ENCODE assay signal across 11 mouse cellular contexts in the genomic region with DNA sequence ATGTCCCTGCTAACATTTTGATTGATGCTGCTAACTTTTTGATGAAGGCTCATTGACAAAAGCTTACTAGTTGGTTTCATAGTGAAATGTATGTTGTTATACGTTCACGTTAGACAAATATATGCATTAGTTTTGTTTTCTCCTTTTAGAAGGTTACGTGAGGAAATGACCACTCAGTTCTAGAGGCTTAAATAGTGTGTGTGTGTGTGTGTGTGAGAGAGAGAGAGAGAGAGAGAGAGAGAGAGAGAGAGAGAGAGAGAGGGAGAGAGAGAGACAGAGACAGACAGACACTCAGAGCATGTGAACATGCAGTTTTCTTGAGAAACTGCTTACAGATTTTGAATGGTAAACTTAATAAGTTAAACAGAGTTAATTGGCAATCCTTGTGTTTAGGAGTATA.
A peak's percentile ranks its signal among the peaks of the same experiment; 100 is the strongest.
DNase-seq lines count a peak whose midpoint lies in the region; ATAC-seq and TF ChIP-seq lines count a peak whose summit lies in the region.
"Had no signal": no experiment of that assay in that cellular context is flagged by ENCODE, and none has a peak within 500 bp of the region (broad histone marks: within the 10 kb centered on the region; RNA-seq: fewer than 3 reads in every experiment).

No protein-coding gene starts in this region.

- H3K27me3 ChIP-seq in heart, embryonic 14.5 days (ENCODE audit: control insufficient read depth, insufficient read depth, low read length), result no peaks in the 10 kb centered on the region
- no peaks in the 10 kb centered on the region for H3K27me3 ChIP-seq in neural tube, embryonic 11.5 days (ENCODE audit: control insufficient read depth, insufficient read depth, low read length)
- H3K27me3 ChIP-seq in hindbrain, postnatal 0 days (ENCODE audit: insufficient read depth, low read length), result no peaks in the 10 kb centered on the region
- H3K27me3 ChIP-seq in neural tube, embryonic 15.5 days (replicated peaks), result no peaks in the 10 kb centered on the region
- H3K27me3 ChIP-seq: heart, embryonic 15.5 days had no signal

- intact Hi-C loops in heart, postnatal 36 days (cut with DNase I), result loop anchor here (5.0 kb wide), 1 partner anchor 104 kb away; no protein-coding TSS in a partner anchor

- TF ChIP-seq CTCF in hindbrain, postnatal 0 days (IDR thresholded peaks at IDR 0.05; ENCODE audit: low read depth), result no peak

- ATAC-seq in heart, embryonic 14.5 days (ENCODE audit: insufficient number of reproducible peaks, insufficient read depth, low FRiP score, low read depth), result no peak
- ATAC-seq in neural tube, embryonic 11.5 days (ENCODE audit: insufficient read depth, low FRiP score, low TSS enrichment), result no peak
- no peak for ATAC-seq in hindbrain, postnatal 0 days
- ATAC-seq in neural tube, embryonic 15.5 days (ENCODE audit: low FRiP score), result no peak

- H3K4me3 ChIP-seq in heart, embryonic 14.5 days (ENCODE audit: control insufficient read depth in 1 of 2, insufficient read depth in 1 of 2, low read depth in 1 of 2, low read length in 2 of 2), result no peak overlapping the region
- H3K4me3 ChIP-seq in neural tube, embryonic 11.5 days (ENCODE audit: low read depth, low read length), result no peak overlapping the region
- H3K4me3 ChIP-seq in hindbrain, postnatal 0 days (ENCODE audit: low read length), result no peak overlapping the region
- no peak overlapping the region for H3K4me3 ChIP-seq in neural tube, embryonic 15.5 days (replicated peaks)
- H3K4me3 ChIP-seq: gastrocnemius, adult 2 months; heart, embryonic 15.5 days had no signal

- H3K4me1 ChIP-seq in heart, embryonic 14.5 days (ENCODE audit: control insufficient read depth in 2 of 2, insufficient read depth in 2 of 2, low read length in 2 of 2), result peaks cover 0 to 42% of the 10 kb centered on the region in 2 experiments; a peak in 3 of 4 replicates
- H3K4me1 ChIP-seq in neural tube, embryonic 11.5 days (ENCODE audit: control insufficient read depth, insufficient read depth, low read length), result peaks cover 23% of the 10 kb centered on the region; the same call in 1 of the 2 replicates
- peaks cover 9% of the 10 kb centered on the region; the same call in 1 of the 2 replicates for H3K4me1 ChIP-seq in hindbrain, postnatal 0 days (ENCODE audit: insufficient read depth, low read length)
- peaks cover 41% of the 10 kb centered on the region for H3K4me1 ChIP-seq in neural tube, embryonic 15.5 days

- H3K9me3 ChIP-seq in heart, embryonic 14.5 days (ENCODE audit: control insufficient read depth, low read length), result no peaks in the 10 kb centered on the region
- H3K9me3 ChIP-seq in neural tube, embryonic 11.5 days (ENCODE audit: control insufficient read depth, low read length), result no peaks in the 10 kb centered on the region
- H3K9me3 ChIP-seq in hindbrain, postnatal 0 days (ENCODE audit: low read length), result no peaks in the 10 kb centered on the region
- no peaks in the 10 kb centered on the region for H3K9me3 ChIP-seq in neural tube, embryonic 15.5 days (replicated peaks)
- H3K9me3 ChIP-seq: heart, embryonic 15.5 days had no signal

- WGBS in heart, embryonic 14.5 days, result 62% methylated on average over 3 of the region's 3 CpGs
- WGBS in neural tube, embryonic 11.5 days, result 76% methylated on average over 3 of the region's 3 CpGs
- WGBS in hindbrain, postnatal 0 days, result 64% methylated on average over 3 of the region's 3 CpGs
- 63% methylated on average over 3 of the region's 3 CpGs for WGBS in neural tube, embryonic 15.5 days

- no peak overlapping the region for H3K27ac ChIP-seq in heart, embryonic 14.5 days (replicated peaks in 1 of 2; ENCODE audit: control insufficient read depth in 1 of 2, insufficient read depth in 1 of 2, low read depth in 2 of 2, low read length in 2 of 2)
- no peak overlapping the region for H3K27ac ChIP-seq in neural tube, embryonic 11.5 days (ENCODE audit: low read depth, low read length)
- H3K27ac ChIP-seq in hindbrain, postnatal 0 days, result no peak overlapping the region
- H3K27ac ChIP-seq in neural tube, embryonic 15.5 days (replicated peaks), result no peak overlapping the region
- H3K27ac ChIP-seq: gastrocnemius, adult 2 months; heart, embryonic 15.5 days had no signal

- DNase-seq in heart, postnatal 36 days, result no peak
- DNase-seq in neural tube, embryonic 11.5 days (ENCODE audit: low spot score), result no peak
- no peak for DNase-seq in neural tube, embryonic 10.5 days (ENCODE audit: extremely low spot score, low spot score)
- no peak for DNase-seq in hindbrain, postnatal 0 days (ENCODE audit: low spot score)
- DNase-seq in kidney, postnatal 36 days, result no peak
- no peak for DNase-seq in gastrocnemius, postnatal 10 days
- DNase-seq: adrenal gland, adult 2 months; gastrocnemius, adult 2 months had no signal

- 0 out of 2 replicates have a peak, but pooled peaks cover 6% of the 10 kb centered on the region for H3K36me3 ChIP-seq in heart, embryonic 14.5 days (ENCODE audit: control insufficient read depth, insufficient read depth, low read length)
- H3K36me3 ChIP-seq in neural tube, embryonic 11.5 days (ENCODE audit: control insufficient read depth, insufficient read depth, low read length), result no peaks in the 10 kb centered on the region
- H3K36me3 ChIP-seq in hindbrain, postnatal 0 days (ENCODE audit: insufficient read depth, low read length), result no peaks in the 10 kb centered on the region
- H3K36me3 ChIP-seq in neural tube, embryonic 15.5 days, result no peaks in the 10 kb centered on the region
- H3K36me3 ChIP-seq: heart, embryonic 15.5 days had no signal

- 0 out of 2 replicates have a peak overlapping the region, but pooled peaks have one; percentile 8 for H3K9ac ChIP-seq in heart, embryonic 14.5 days (ENCODE audit: low read length)
- H3K9ac ChIP-seq in neural tube, embryonic 11.5 days (ENCODE audit: low read length), result no peak overlapping the region
- no peak overlapping the region for H3K9ac ChIP-seq in hindbrain, postnatal 0 days (replicated peaks; ENCODE audit: low read length)
- H3K9ac ChIP-seq in neural tube, embryonic 15.5 days (replicated peaks), result no peak overlapping the region
- H3K9ac ChIP-seq: heart, embryonic 15.5 days had no signal

- peak overlapping the region; percentile 9; the same call in 1 of the 2 replicates for H3K4me2 ChIP-seq in heart, embryonic 14.5 days (ENCODE audit: low read length)
- peak overlapping the region; percentile 12; the same call in 1 of the 2 replicates for H3K4me2 ChIP-seq in neural tube, embryonic 11.5 days (ENCODE audit: low read depth)
- H3K4me2 ChIP-seq in hindbrain, postnatal 0 days (ENCODE audit: low read depth, low read length), result peak overlapping the region; percentile 33
- H3K4me2 ChIP-seq in neural tube, embryonic 15.5 days, result peak overlapping the region; percentile 25
- H3K4me2 ChIP-seq: heart, embryonic 15.5 days had no signal
